Mouse (Mus musculus): ENCODE results near the gene Cpa1. TPM values are rescaled to one million over a fixed set of nuclear protein-coding genes. Genes with fewer than 3 reads are reported as not detected.
A peak's percentile ranks its signal among the peaks of the same experiment; 100 is the strongest.

Gene Cpa1
- polyA plus RNA-seq, 1 experiment from 2014 or later = 0.15 TPM

DNA sequence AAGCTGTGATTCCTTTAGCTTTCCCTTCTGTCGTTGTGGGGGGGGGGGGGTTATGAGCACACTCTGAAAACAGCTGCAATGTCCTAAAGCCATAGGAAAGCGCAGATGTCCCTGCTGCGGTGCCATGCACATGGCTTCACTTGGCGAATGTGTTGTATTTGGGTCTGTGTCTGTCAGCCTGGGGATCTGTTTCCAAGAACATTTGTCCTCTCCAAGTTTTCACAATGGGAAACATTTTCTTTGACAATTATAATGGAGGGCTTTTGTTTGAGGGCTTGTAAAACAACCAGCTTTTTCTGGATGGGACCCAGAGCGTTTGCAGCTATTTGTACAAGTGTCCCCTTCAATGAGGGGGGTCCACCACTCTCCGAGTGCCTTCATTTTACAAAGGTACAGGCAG, 24.8 kb upstream of the Cpa1 start:
- H3K4me2 ChIP-seq (ENCODE audit: low read depth, low read length) = no peak overlapping the region
- H3K4me3 ChIP-seq (ENCODE audit: low read depth, low read length) = no peak overlapping the region
- no peak overlapping the region for H3K27ac ChIP-seq (ENCODE audit: low read depth)
- H3K9me3 ChIP-seq (ENCODE audit: low read length) = no peaks in the 10 kb centered on the region
- 76% methylated on average over 6 of the region's 6 CpGs for WGBS (ENCODE audit: insufficient replicate concordance)
- no peak overlapping the region for H3K9ac ChIP-seq (replicated peaks)
- peaks cover 7% of the 10 kb centered on the region for H3K4me1 ChIP-seq (ENCODE audit: insufficient read depth)
- no peaks in the 10 kb centered on the region for H3K36me3 ChIP-seq (replicated peaks; ENCODE audit: insufficient read depth, low read length)
- ATAC-seq (no peak), DNase-seq (no peak)
- peaks cover 7% of the 10 kb centered on the region; the same call in 1 of the 2 replicates for H3K27me3 ChIP-seq (ENCODE audit: insufficient read depth, low read length)
- TF ChIP-seq EP300 (IDR thresholded peaks at IDR 0.05; ENCODE audit: low read depth) (no peak), CTCF (IDR thresholded peaks at IDR 0.05; ENCODE audit: low read depth) (no peak)

DNA sequence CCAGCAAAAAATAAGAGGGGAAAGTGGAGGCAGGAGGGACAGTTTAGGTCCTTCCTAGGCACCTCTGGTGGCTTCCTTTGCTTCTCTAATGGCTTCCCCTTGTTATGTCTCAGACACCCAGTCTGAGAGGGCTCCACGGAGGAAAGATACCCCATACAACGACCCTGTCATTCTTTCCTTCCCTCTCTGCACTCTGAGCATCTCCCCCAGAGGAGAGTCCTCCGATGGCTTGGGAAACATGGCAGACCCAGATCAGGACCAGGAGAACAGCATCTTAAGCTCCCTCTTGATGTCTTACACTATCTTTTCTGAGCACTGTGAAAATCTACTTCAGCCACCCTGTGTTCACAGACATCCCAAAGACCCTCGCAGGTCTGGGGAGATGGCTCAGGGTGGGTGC, 23.3 kb upstream of the Cpa1 start:
- H3K9me3 ChIP-seq (ENCODE audit: low read length) = no peaks in the 10 kb centered on the region
- peaks cover 7% of the 10 kb centered on the region for H3K4me1 ChIP-seq (ENCODE audit: insufficient read depth)
- H3K9ac ChIP-seq (replicated peaks) = no peak overlapping the region
- no peak for DNase-seq
- WGBS (ENCODE audit: insufficient replicate concordance) = 39% methylated on average over 4 of the region's 4 CpGs
- no peak overlapping the region for H3K4me2 ChIP-seq (ENCODE audit: low read depth, low read length)
- no peak overlapping the region for H3K27ac ChIP-seq (ENCODE audit: low read depth)
- TF ChIP-seq EP300 (IDR thresholded peaks at IDR 0.05; ENCODE audit: low read depth) (no peak), CTCF (IDR thresholded peaks at IDR 0.05; ENCODE audit: low read depth) (no peak)
- no peak for ATAC-seq
- peaks cover 7% of the 10 kb centered on the region; the same call in 1 of the 2 replicates for H3K27me3 ChIP-seq (ENCODE audit: insufficient read depth, low read length)
- no peak overlapping the region for H3K4me3 ChIP-seq (ENCODE audit: low read depth, low read length)
- no peaks in the 10 kb centered on the region for H3K36me3 ChIP-seq (replicated peaks; ENCODE audit: insufficient read depth, low read length)

DNA sequence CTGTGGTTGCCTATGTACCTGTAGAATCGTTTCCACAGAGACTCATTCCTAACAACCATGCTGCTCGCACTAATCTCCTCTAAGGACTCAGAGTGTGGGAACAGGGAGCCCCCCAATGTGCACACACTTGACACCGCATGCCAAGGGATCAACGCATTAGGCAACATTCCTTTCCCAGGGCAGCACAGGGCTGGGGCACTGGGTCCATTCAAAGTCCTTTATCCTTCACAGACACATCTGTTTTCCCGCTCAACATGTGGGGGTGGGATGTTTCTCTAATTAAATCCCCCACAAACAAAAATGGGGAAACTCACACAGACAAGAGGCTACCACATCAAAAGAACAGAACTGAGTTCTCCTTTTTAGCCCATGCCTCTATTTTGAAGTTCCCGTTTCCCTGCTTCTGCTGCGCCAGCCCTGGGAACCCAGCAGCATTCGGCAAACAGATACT, 22.5 kb upstream of the Cpa1 start:
- Histone ChIP-seq H3K36me3 (replicated peaks; ENCODE audit: insufficient read depth, low read length) (no peaks in the 10 kb centered on the region), H3K27ac (ENCODE audit: low read depth) (no peak overlapping the region), H3K27me3 (ENCODE audit: insufficient read depth, low read length) (peaks cover 7% of the 10 kb centered on the region; the same call in 1 of the 2 replicates), H3K9ac (replicated peaks) (no peak overlapping the region), H3K4me3 (ENCODE audit: low read depth, low read length) (no peak overlapping the region), H3K4me1 (ENCODE audit: insufficient read depth) (peaks cover 7% of the 10 kb centered on the region), H3K9me3 (ENCODE audit: low read length) (no peaks in the 10 kb centered on the region), H3K4me2 (ENCODE audit: low read depth, low read length) (peak overlapping the region; percentile 49)
- ATAC-seq = no peak
- TF ChIP-seq CTCF (IDR thresholded peaks at IDR 0.05; ENCODE audit: low read depth) (no peak), EP300 (IDR thresholded peaks at IDR 0.05; ENCODE audit: low read depth) (no peak)
- no peak for DNase-seq
- 5% methylated on average over 8 of the region's 8 CpGs for WGBS (ENCODE audit: insufficient replicate concordance)

DNA sequence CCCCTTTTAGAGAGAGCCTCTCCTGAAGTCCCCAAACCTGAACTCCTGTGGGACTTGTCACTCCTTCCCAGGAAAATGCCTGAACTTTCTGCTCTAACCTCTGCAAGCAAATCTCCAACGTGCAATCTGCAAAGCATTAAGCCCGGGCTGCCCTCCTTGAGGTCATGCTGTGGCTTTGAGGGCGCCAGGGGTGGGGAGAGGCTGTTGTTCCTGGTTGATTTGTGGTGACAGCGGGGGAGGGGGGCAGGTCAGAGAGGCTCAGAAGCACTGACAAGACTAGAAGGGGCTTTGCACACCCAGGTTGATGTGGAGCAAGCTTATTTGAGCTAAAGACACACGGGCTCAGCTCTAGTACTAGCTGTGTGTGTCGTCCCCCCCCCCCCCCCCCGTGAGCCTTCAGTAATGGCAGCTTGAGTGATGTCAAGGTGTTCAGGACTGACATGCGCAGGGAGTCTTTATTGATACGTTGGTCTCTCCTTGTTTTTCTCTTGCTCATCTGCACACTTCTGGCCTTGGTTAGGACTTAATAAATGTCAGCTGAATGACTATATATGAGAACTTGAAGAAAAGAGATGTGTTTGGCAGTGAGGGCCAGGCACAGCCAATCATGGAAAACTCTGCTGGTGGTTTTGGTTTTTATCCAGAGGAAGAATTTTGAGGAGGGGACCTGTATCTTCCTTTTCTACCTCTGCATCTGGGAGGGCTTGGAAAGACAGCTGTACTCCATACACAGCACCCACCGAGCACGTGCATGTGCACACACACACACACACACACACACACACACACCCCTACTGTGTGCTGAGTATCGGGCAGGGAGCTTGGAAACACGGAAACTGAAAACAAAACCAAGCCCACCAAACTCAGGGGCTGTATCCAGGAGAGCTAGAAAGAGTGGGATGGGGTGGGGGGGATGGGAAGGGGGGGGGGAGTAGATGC, 21.7 kb upstream of the Cpa1 start:
- H3K36me3 ChIP-seq (replicated peaks; ENCODE audit: insufficient read depth, low read length) = no peaks in the 10 kb centered on the region
- H3K27me3 ChIP-seq (ENCODE audit: insufficient read depth, low read length) = peaks cover 7% of the 10 kb centered on the region; the same call in 1 of the 2 replicates
- no peak overlapping the region for H3K27ac ChIP-seq (ENCODE audit: low read depth)
- 12% methylated on average over 12 of the region's 13 CpGs for WGBS (ENCODE audit: insufficient replicate concordance)
- 0 out of 2 replicates have a peak overlapping the region, but pooled peaks have one; percentile 6 for H3K4me3 ChIP-seq (ENCODE audit: low read depth, low read length)
- H3K9ac ChIP-seq (replicated peaks) = no peak overlapping the region
- H3K4me2 ChIP-seq (ENCODE audit: low read depth, low read length) = peak overlapping the region; percentile 49
- H3K4me1 ChIP-seq (ENCODE audit: insufficient read depth) = peaks cover 7% of the 10 kb centered on the region
- TF ChIP-seq EP300 (IDR thresholded peaks at IDR 0.05; ENCODE audit: low read depth) (no peak), CTCF (IDR thresholded peaks at IDR 0.05; ENCODE audit: low read depth) (no peak)
- no peak for ATAC-seq
- no peak for DNase-seq
- H3K9me3 ChIP-seq (ENCODE audit: low read length) = no peaks in the 10 kb centered on the region

DNA sequence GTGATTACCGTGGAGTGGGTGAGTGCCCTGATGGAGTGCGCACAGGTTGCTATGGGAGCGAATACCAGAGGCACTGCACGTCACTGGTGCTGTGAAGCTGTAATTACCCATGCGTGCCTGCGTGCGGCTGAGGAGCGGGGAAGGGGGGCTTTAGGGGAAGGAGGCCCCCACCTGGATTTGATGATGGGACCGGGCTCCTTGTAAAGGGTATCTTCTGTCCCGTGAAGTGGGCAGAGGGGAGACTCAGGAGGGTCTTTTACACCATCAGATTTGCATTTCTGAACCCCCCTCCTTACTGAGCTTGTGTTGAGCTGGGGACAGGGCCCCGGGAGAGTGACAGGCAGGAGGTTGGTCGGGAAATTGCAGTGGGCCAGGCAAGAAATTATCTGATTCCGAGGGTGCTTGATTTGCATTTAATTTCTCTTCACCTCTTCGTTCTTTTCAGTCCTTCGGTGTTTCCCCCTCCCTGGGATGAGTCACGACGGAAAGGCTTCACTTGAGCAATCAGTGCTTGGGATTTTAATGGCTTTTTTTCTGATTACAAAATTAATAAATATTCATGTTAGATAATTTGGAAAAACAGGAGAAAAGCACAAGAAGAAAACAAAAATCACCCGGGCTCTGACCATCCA, 20.9 kb upstream of the Cpa1 start:
- Histone ChIP-seq H3K4me1 (ENCODE audit: insufficient read depth) (peaks cover 7% of the 10 kb centered on the region), H3K9me3 (ENCODE audit: low read length) (no peaks in the 10 kb centered on the region), H3K27me3 (ENCODE audit: insufficient read depth, low read length) (peaks cover 7% of the 10 kb centered on the region), H3K36me3 (replicated peaks; ENCODE audit: insufficient read depth, low read length) (no peaks in the 10 kb centered on the region), H3K4me2 (ENCODE audit: low read depth, low read length) (peak overlapping the region; percentile 49), H3K27ac (ENCODE audit: low read depth) (no peak overlapping the region), H3K4me3 (ENCODE audit: low read depth, low read length) (0 out of 2 replicates have a peak overlapping the region, but pooled peaks have one; percentile 6), H3K9ac (replicated peaks) (no peak overlapping the region)
- 17% methylated on average over 18 of the region's 18 CpGs for WGBS (ENCODE audit: insufficient replicate concordance)
- no peak for TF ChIP-seq CTCF (IDR thresholded peaks at IDR 0.05; ENCODE audit: low read depth)
- TF ChIP-seq EP300 (IDR thresholded peaks at IDR 0.05; ENCODE audit: low read depth) = no peak
- no peak for DNase-seq
- no peak for ATAC-seq

DNA sequence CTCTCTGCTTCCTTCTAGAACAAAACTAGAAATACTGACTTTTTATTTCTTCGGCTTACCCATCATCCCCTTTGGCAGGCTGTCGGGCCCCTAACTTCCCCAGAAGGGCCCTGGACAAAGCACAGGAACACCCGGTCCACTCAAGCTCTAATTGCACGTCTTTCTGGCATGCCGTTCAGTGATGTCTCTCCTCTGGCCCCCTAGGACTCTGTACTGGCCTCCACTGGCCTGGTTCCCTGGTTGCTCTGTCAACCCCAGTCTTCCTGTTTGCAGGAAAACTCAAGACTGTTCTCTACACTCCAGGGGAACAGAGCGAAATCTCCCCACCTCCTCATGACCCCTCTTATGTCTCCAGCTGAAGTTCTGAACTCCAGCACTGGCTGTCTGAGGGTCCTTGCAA, 20.3 kb upstream of the Cpa1 start:
- WGBS (ENCODE audit: insufficient replicate concordance) = 47% methylated on average over 6 of the region's 6 CpGs
- H3K4me1 ChIP-seq (ENCODE audit: insufficient read depth) = peaks cover 7% of the 10 kb centered on the region
- no peak overlapping the region for H3K4me3 ChIP-seq (ENCODE audit: low read depth, low read length)
- H3K27me3 ChIP-seq (ENCODE audit: insufficient read depth, low read length) = peaks cover 7% of the 10 kb centered on the region
- DNase-seq (no peak), ATAC-seq (no peak)
- H3K9ac ChIP-seq (replicated peaks) = no peak overlapping the region
- no peaks in the 10 kb centered on the region for H3K9me3 ChIP-seq (ENCODE audit: low read length)
- no peaks in the 10 kb centered on the region for H3K36me3 ChIP-seq (replicated peaks; ENCODE audit: insufficient read depth, low read length)
- no peak for TF ChIP-seq CTCF (IDR thresholded peaks at IDR 0.05; ENCODE audit: low read depth)
- no peak for TF ChIP-seq EP300 (IDR thresholded peaks at IDR 0.05; ENCODE audit: low read depth)
- H3K27ac ChIP-seq (ENCODE audit: low read depth) = peak overlapping the region; percentile 39; the same call in 1 of the 2 replicates
- no peak overlapping the region for H3K4me2 ChIP-seq (ENCODE audit: low read depth, low read length)

Measured in liver, postnatal 0 days (tissue).